ENCODE assay signal across 15 mouse cellular contexts in genomic region chr3:105087344-105087743, GRCm38 (mm10). TPM values are rescaled to one million over a fixed set of nuclear protein-coding genes. Genes with fewer than 3 reads are reported as not detected.
DNase-seq lines count a peak whose midpoint lies in the region; ATAC-seq lines count a peak whose summit lies in the region.
"Had no signal": no experiment of that assay in that cellular context is flagged by ENCODE, and none has a peak within 500 bp of the region (broad histone marks: within the 10 kb centered on the region; RNA-seq: fewer than 3 reads in every experiment).

No protein-coding gene starts in this region.

- peak; percentile 26 for DNase-seq in adrenal gland, adult 2 months
- no peak for DNase-seq in adrenal gland, postnatal 4 days (ENCODE audit: low spot score in 2 of 2)
- DNase-seq in midbrain, embryonic 11.5 days (ENCODE audit: low spot score, missing footprints), result peak; percentile 10
- no peak for DNase-seq in yolk sac, embryonic 10.5 days (ENCODE audit: low spot score)
- no peak for DNase-seq in right cerebral cortex, postnatal 4 days
- DNase-seq in thymus, postnatal 14 days, result no peak
- DNase-seq: thymus, adult 18-20 months had no signal

- ATAC-seq in midbrain, embryonic 11.5 days (ENCODE audit: low FRiP score), result no peak
- no peak for ATAC-seq in midbrain, embryonic 15.5 days (replicated peaks)
- ATAC-seq in kidney, embryonic 16.5 days (ENCODE audit: low FRiP score, low TSS enrichment), result peak; percentile 43; the same call in 1 of the 2 replicates
- ATAC-seq: hindbrain, embryonic 16.5 days had no signal

- H3K4me3 ChIP-seq in midbrain, embryonic 11.5 days (ENCODE audit: low read depth, low read length), result no peak overlapping the region
- no peak overlapping the region for H3K4me3 ChIP-seq in midbrain, embryonic 15.5 days
- no peak overlapping the region for H3K4me3 ChIP-seq in kidney, embryonic 16.5 days (ENCODE audit: low read length)
- H3K4me3 ChIP-seq: liver, embryonic 15.5 days had no signal

- H3K9ac ChIP-seq in midbrain, embryonic 11.5 days (ENCODE audit: low read length), result no peak overlapping the region
- H3K9ac ChIP-seq in midbrain, embryonic 15.5 days, result no peak overlapping the region
- no peak overlapping the region for H3K9ac ChIP-seq in kidney, embryonic 16.5 days (replicated peaks; ENCODE audit: low read length)
- H3K9ac ChIP-seq: liver, embryonic 15.5 days had no signal

- H3K4me1 ChIP-seq in midbrain, embryonic 11.5 days (ENCODE audit: control insufficient read depth, insufficient read depth, low read length), result no peaks in the 10 kb centered on the region
- no peaks in the 10 kb centered on the region for H3K4me1 ChIP-seq in midbrain, embryonic 15.5 days
- peaks cover 3% of the 10 kb centered on the region; the same call in 1 of the 2 replicates for H3K4me1 ChIP-seq in kidney, embryonic 16.5 days (ENCODE audit: insufficient read depth, low read length)
- H3K4me1 ChIP-seq: liver, embryonic 15.5 days had no signal

- no peaks in the 10 kb centered on the region for H3K9me3 ChIP-seq in midbrain, embryonic 11.5 days (ENCODE audit: control insufficient read depth, low read length)
- no peaks in the 10 kb centered on the region for H3K9me3 ChIP-seq in midbrain, embryonic 15.5 days
- no peaks in the 10 kb centered on the region for H3K9me3 ChIP-seq in kidney, embryonic 16.5 days (ENCODE audit: low read length)
- H3K9me3 ChIP-seq: liver, embryonic 15.5 days had no signal

- H3K36me3 ChIP-seq in midbrain, embryonic 11.5 days (ENCODE audit: control insufficient read depth, insufficient read depth, low read length), result no peaks in the 10 kb centered on the region
- H3K36me3 ChIP-seq in midbrain, embryonic 15.5 days (replicated peaks), result no peaks in the 10 kb centered on the region
- H3K36me3 ChIP-seq in kidney, embryonic 16.5 days (ENCODE audit: insufficient read depth, low read length), result no peaks in the 10 kb centered on the region
- H3K36me3 ChIP-seq: liver, embryonic 15.5 days had no signal

- no peak overlapping the region for H3K4me2 ChIP-seq in midbrain, embryonic 11.5 days
- H3K4me2 ChIP-seq in midbrain, embryonic 15.5 days, result no peak overlapping the region
- no peak overlapping the region for H3K4me2 ChIP-seq in kidney, embryonic 16.5 days (replicated peaks; ENCODE audit: low read depth, low read length)
- H3K4me2 ChIP-seq: liver, embryonic 15.5 days had no signal

- no peak overlapping the region for H3K27ac ChIP-seq in midbrain, embryonic 11.5 days (ENCODE audit: low read depth, low read length)
- no peak overlapping the region for H3K27ac ChIP-seq in midbrain, embryonic 15.5 days
- H3K27ac ChIP-seq in kidney, embryonic 16.5 days (ENCODE audit: low read length), result no peak overlapping the region
- H3K27ac ChIP-seq: liver, embryonic 15.5 days had no signal

- no peaks in the 10 kb centered on the region; the same call in 1 of the 2 replicates for H3K27me3 ChIP-seq in midbrain, embryonic 11.5 days (ENCODE audit: control insufficient read depth, insufficient read depth, low read length)
- H3K27me3 ChIP-seq in midbrain, embryonic 15.5 days (replicated peaks), result no peaks in the 10 kb centered on the region
- H3K27me3 ChIP-seq in kidney, embryonic 16.5 days (ENCODE audit: insufficient read depth, low read length), result no peaks in the 10 kb centered on the region
- H3K27me3 ChIP-seq: liver, embryonic 15.5 days had no signal

- WGBS in midbrain, embryonic 11.5 days, result 90% methylated on average over 3 of the region's 3 CpGs
- 73% methylated on average over 3 of the region's 3 CpGs for WGBS in midbrain, embryonic 15.5 days
- WGBS in kidney, embryonic 16.5 days, result 29% methylated on average over 3 of the region's 3 CpGs

RNA-seq across cellular contexts. Expression of gene 4930564D02Rik, which starts 20.7 kb away (rescaled TPM):
- total RNA-seq in adrenal gland, adult 2 months (2021), result not detected
- not detected in 2 replicates for polyA plus RNA-seq in adrenal gland, adult 2 months (2012; rRNA removed)
- not detected for total RNA-seq in adrenal gland, postnatal 4 days (2021)
- polyA plus RNA-seq in midbrain, embryonic 11.5 days (2014; fragmentation: Nextera tagmentation; extraction: Ambion mirVana), result not detected in 2 replicates
- not detected in 2 replicates for polyA plus RNA-seq in midbrain, embryonic 15.5 days (2015; fragmentation: Nextera tagmentation; extraction: Ambion mirVana)
- polyA plus RNA-seq in kidney, embryonic 16.5 days (2015; fragmentation: Nextera tagmentation; extraction: Ambion mirVana), result not detected in 2 replicates
- total RNA-seq: heart, adult 18-20 months; left cerebral cortex, adult 8-10 months; MEL had no signal
- polyA plus RNA-seq: hindbrain, embryonic 16.5 days; liver, embryonic 15.5 days; spleen, adult 2 months had no signal

RNA-seq across cellular contexts. Expression of gene Cttnbp2nl, which starts 34.4 kb away (rescaled TPM):
- 10 to 100 TPM; 17.3 to 23.7 TPM for total RNA-seq in adrenal gland, adult 2 months (2021)
- 2.1 and 2.8 TPM in 2 replicates for polyA plus RNA-seq in adrenal gland, adult 2 months (2012; rRNA removed)
- total RNA-seq in adrenal gland, postnatal 4 days (2021), result 10 to 100 TPM; 26.6 to 32.0 TPM
- polyA plus RNA-seq in midbrain, embryonic 11.5 days (2014; fragmentation: Nextera tagmentation; extraction: Ambion mirVana), result 47.4 and 51.4 TPM in 2 replicates
- polyA plus RNA-seq in midbrain, embryonic 15.5 days (2015; fragmentation: Nextera tagmentation; extraction: Ambion mirVana), result 60.6 and 60.9 TPM in 2 replicates
- 28.6 and 29.3 TPM in 2 replicates for polyA plus RNA-seq in kidney, embryonic 16.5 days (2015; fragmentation: Nextera tagmentation; extraction: Ambion mirVana)

Comparison
In these comparisons a context has a peak if more than half of its experiments do, and no peak if none do; other contexts are left out.
1. DNase-seq: peak in adrenal gland, adult 2 months (single experiment) and midbrain, embryonic 11.5 days (single experiment); none in adrenal gland, postnatal 4 days (0 of 2), yolk sac, embryonic 10.5 days (single experiment), right cerebral cortex, postnatal 4 days (single experiment) and thymus, postnatal 14 days (single experiment).